Mouse (Mus musculus) natural killer cell, adult 2 months (primary cell): ENCODE results near the gene Btg1.
A peak's percentile ranks its signal among the peaks of the same experiment; 100 is the strongest.

Source experiments
- DNase-seq, 2 experiments: peaks; one replicate each; pipeline ENCODE4 v3.0.0; 2022; ENCODE audit warnings: low spot score in 2 of 2

Btg1 gene

DNA sequence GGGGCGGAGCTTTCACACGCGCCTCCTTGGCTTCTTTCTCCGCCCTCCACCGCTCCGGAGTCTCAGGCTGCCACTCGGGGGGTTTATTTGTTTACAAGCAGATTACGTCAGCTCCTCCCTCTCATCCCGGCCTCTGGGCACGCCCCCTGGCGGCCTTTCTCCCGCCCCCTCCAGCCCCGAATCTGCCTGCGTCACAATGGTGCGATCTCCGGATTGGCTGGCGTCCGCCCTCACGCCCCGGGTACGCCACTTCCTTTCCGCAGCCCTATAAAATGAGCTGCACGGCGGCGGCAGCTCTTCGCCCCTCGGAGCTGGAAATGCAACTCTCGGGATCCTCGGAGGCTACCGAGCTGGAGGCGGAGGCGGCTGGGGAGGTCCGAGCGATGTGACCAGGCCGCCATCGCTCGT lies at the start of gene Btg1:
Btg1 (plus strand) TSS at position 298 of the 408 bp plus-strand sequence.
- DNase-seq: peak; percentile 100

DNA sequence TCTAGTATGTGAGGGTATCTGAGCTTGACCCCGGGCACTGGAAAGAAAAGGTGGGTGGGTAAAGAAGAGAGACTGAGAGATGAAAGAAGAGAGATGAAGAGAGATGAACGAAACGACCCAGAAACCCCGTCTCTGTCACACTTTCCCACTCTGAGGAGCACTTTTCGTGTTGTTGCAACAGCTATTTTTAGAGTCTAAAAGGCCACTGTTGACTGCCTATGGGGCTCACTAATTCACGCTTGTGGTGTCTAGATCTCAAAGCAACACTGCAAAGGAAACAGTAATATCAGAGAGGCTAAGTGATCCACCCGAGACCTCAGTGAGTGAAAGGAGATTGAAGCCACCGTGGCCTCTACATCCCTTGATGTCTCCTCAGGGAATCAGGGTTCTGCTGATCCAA lies 47.3 kb upstream of the Btg1 start:
- no peak for DNase-seq

DNA sequence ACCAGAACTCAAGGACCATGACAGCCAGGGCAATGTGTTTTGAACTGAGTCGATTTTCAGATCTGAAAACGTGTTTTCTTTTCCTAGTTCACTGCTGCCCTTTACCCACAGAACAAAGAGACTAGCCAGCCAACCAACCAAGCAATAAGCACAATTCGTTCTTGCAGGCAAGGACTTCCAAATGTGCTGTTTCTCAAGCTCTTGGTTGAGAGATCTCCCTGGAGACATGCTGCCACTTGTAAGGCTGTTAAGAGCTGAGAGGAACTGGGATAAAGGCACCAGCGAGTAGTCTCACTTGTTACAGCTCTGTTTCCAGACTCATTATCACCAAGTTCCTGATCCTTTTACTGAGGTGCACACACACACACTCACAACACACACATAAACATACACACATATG lies 45.6 kb upstream of the Btg1 start:
- no peak for DNase-seq

DNA sequence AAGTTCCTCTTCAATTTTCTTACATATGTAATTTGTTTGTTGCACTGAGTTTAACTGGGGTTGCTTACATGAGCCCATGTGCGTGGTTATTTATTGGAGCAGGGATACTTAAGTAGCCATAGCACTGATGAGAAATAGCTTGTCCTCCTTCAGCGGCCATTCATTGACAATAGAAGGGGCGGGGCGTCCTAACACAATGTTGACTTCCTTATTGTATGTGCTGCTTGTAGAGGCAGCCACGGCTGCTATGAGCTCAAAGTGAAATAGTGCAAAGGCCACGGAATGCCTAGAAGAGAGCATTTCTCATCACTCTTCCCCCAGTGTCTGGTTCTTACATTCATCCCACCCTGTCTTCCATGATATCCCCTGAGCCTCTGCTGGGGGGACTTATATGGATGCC lies 42.0 kb upstream of the Btg1 start:
- no peak for DNase-seq

DNA sequence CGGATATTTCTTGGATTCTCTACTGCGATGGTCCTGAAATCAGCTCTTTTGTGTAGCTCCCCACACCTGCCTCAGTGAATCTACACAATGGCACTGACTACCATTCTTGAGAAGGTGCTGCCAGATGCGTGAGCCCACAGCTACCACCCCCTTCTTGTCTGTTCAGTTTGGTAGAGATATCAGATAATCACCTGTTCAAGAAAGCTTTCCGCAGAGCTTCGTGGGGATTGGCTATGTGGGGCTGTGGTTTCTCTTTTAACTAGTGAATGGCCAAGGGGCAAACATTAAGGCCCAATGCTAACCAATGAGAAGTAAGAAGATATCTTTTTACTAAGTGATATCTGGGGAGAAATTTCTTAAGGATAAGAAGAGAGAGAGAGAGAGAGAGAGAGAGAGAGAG lies 41.5 kb upstream of the Btg1 start:
- no peak for DNase-seq

DNA sequence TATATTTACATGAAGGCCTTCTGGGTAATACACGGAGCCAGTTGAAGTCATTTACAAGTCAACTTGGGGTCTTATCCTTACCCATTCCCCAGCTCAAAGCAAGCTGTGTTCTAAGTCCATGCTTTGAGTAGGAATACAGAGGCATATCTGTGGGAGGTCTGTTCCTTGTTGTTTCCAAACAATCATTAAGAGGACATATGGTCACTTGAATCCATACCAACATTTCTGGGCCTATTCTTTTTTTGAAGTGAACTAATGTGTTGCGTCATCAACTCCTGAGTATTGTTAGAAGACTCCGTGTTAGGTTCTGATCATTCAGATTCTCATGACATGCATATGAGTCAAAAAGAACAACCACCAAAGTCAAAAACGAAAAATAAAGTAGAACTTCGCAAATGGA lies 37.9 kb upstream of the Btg1 start:
- no peak for DNase-seq

DNA sequence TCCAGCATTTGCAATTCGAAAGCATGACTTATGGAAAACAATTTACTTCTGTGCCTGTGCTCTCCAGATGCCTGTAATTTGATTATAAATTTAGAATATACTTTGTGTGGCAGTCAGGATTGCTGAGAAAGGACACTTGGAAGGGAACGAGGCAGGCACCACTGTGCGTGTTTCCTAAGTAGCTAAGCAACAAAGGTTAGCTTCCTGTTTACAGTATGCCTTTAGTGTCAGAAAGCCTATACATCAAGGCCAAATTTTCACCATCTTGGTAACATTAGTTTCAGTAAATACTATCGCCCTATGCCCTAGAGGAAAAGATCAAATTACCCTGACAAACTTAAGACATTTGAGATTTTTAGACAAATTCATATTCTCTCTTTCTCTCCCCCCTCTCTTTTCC lies 37.4 kb upstream of the Btg1 start:
- DNase-seq: no peak

DNA sequence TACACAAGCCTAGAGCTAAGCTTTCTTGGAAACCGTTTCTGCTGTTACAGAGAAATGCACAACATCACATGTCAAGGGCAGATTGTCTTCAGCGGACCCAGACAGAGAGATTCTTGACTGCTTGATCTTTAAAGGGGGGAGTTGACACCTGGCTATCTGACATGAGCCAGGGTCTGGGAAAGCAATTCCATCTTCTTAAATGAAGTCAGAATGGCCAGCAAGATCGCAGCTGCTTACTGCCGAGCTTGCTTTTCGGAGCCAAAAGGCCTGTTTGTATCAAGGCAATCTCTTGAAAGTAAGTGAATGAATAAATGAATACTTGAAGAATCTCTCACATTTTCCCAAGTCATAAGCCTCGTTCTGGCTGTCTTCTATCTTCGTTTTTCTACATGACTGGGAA lies 36.6 kb upstream of the Btg1 start:
- DNase-seq: no peak

DNA sequence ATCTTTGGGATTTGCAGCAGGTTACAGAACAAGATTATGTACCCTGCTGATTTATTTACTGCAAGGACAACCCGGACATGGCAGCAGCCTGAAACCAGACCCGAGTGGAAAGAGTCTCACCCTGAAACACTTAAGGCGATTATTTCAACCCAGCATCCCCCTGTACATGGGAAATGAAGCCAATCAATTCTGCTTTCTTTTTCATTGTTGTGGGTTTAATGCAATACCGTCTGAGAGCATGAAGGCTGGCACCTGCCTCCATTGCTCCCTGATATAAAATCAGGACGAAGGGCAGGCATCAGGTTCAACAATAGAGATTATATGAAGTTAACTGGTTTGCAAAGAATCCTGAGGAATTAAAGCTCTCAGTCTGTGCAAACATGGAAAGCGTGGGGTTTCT lies 35.6 kb upstream of the Btg1 start:
- DNase-seq: no peak

DNA sequence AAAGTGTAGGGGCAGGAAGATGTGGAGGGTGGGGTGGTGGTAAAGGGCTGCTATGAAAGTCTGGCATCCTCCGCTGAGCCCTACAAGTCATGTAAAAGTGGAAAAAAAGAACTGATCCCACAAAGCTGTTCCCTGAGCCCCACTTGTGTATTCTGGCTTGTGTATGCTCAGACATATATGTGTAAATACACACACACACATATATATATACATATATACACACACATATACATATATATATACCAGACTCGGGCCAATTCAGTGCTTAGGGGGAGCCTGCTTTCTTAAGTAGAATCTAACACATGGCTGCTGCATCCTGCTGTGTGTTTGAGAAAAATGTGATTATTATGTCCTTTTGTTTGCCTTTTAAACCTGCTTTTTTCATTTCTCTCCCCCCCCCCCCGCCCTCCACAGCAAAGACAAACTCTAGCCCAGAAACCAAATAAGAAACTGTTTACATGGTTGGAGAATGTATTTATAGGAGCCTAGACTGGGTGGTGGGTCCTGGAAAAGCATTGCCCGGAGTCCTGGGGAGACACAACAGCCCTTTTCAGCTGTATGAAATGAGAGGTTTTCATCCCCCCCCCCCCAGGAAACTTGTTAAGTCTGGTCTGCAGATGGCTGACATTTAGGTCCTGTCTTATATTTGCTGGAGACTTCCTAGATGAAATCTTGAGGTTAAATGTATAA lies 30.5 kb upstream of the Btg1 start:
- DNase-seq: no peak

DNA sequence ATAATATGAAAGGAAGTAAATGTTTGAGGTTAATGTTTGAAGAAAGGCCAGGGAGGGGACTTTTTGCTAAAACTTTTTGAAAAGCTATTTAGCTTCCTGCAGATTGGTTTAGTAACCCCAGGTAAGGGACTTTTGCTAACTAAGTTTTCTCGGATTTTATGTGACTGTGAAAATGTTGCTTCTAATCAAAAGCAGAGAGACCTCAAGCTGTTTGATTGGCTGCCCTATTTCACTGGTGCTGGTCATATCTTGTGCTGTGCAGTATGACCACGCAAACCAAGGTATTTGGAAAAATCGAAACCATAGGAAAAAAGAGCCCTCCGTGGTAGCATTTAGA lies 30.0 kb upstream of the Btg1 start:
- peak in 1 of 2 experiments; percentile 19 for DNase-seq

DNA sequence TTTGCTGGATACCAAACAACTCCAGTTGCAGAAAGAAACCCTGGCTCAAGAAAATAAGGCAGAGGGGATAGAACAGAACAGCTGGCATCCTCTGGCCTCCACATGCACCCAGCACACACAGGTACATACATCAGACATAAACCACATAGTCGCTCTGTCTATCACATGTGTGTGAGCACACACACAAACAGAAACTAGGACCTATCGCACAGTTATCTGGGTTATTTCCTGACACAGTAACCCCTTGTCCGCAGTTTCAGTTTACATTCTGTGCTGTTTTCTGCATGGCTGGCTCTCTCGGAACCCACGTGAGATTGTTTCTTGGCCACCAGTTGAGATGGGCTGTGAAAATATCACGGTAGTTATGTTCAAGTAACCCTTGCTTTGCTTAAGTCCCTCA lies 28.6 kb upstream of the Btg1 start:
- peak; percentile 47 to 52 for DNase-seq

DNA sequence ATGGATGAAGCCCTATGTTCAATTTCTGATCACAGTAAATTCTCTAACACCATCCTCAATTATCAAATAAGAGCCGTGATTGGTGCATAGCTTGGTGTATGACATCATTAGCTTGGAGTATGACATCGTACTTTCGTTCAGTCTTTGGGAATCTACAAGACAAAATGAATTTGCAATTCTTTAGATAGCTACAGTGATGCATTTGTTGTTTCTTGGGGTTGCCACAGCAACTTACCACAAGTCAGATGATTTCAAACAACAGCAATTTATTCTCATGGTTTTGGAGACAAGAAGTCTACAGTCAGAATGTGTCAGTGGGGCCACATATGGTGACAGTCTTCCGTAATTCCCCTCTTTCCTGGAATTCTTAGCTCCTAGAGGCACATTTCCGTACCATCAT lies 27.0 kb upstream of the Btg1 start:
- peak; percentile 33 to 38 for DNase-seq

DNA sequence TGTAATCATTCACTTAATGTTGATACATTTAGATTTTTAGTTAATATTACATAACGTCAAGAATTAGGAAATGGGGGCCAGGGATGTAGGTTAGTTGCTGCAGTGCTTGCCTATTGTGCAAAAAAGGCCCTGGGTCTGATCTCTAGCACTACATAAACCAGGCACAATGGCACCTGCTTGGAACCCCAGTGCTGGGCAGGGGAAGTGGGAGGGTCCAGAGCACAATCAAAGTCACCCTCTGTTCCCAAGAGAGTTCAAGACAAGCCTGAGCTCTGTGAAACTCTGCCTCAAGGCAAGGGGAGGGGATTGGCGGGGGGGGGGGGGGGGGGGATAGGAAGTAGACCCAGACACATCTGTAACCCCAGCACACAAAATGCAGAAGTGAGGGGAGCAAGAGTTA lies 24.7 kb upstream of the Btg1 start:
- DNase-seq: no peak

DNA sequence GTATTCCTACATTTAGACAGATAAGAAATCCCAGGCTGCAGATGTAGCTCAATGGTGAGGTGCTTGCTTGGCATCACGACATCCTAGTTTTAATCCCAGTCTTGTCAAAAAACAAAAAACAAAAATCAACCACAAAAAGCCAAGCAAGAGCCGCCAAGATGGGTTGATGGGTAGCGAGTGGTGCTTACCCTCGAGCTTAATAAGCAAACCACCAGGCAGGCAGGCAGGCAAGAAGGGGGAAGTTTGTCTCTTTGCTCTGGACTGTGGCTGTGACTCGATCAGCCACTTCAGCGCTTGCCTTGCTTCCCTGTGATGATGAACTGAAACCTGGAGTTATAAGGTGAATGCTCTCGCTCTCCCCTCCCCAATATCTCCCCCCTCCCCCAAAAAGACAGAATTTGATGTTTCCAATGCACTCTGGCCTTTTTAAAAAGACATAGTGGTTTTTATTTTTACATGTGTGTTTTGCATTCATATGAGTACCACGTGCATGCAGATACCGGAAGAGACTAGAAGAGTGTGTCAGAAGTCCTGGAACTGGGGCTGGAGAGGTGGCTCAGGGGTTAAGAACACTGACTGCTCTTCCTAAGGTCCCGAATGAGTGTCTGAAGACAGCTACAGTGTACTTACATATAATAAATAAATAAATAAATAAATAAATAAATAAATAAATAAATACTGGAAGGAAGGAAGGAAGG lies 21.2 kb upstream of the Btg1 start:
- DNase-seq: peak in 1 of 2 experiments; percentile 45

DNA sequence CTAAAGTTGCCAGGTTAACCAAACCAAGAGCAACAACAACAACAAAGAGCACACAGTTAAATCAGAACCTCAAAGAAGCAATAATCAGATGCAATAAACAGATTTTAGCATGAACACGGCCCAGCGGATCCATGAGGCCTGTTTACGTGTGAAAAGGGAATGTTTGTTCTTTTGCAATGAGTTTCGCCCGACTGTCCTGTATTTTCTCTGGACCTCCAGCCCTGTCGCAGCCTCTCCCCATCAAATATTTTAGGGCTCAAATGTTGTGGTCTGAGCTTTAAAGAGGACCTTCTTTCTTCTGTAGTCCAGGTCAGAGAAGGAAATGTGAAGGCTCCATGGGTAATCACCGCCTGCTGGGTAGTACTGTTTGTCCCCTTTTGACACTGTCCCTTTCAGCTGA lies 20.4 kb upstream of the Btg1 start:
- DNase-seq: no peak

DNA sequence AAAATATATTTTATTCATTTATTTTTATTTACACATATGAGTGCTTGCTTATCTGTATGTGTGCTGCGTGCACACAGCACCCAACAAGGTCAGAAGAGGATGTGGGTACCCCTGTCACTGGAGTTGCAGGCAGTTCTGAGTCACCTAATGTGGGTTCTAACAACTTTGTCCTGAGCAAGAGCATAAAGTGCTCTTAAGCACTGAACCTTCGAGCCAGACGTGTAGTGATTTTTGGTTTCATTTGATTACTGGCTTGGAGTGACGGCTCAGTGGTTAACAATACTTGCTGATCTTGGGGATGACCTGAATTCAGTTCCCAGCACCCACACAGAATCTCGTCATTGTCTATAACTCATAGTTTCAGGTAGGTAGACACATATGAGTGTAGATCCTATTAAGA lies 17.2 kb upstream of the Btg1 start:
- DNase-seq: peak; percentile 42 to 45

DNA sequence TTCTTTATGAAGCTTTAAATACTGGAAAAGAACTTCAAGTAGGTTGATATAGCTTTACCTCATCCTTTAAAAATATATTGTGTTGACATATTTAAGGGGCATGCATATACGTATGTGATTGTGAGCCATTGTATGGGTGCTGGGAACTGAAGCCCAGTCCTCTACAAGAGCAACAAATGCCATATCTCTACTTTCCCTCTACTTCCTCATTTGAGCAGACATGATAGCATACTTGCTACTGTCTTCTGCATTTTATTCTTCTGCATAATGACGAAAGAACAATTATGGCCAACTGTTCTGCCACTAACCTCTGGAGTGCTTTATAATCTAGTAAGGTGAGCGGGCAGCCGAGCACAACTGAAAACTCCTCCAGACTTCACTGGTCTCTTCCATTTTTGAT lies 15.1 kb upstream of the Btg1 start:
- no peak for DNase-seq

DNA sequence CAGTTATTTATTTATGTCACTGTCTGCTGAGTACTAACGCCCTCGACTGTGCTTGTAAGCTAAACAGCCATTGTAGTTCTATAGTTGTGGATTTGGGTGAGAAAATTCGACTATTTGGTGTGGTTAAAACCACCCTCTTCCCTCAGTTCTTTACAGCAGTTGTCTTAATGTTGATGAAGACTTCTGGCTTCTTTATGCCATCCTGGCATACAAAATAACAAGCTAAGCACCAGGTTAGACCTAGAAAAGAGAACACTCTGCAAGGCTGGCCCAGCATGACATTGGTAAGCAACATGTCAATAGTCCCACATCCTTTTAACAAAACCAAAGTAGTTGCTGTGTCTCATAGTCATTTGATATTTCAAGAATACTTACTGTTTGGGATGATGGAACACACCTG lies 14.5 kb upstream of the Btg1 start:
- no peak for DNase-seq

DNA sequence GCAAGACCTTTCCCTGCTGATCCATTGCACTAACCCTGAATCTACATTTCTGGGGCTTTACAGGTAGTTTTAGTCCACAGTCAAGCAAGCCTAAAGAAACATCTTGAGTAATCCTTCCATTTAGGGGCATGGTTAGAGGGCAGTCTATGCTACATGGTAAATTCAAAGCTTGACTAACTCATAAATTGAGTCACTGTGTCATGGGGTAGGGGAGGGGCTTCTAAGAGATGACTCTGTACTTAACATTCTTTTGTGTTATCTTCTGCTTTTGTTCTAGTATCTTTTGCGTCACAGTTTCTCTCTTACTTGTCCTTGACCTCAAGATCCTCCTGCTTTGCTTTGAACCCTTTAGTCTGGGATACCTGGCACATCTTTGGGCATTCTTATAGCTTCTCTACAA lies 11.6 kb upstream of the Btg1 start:
- DNase-seq: no peak

DNA sequence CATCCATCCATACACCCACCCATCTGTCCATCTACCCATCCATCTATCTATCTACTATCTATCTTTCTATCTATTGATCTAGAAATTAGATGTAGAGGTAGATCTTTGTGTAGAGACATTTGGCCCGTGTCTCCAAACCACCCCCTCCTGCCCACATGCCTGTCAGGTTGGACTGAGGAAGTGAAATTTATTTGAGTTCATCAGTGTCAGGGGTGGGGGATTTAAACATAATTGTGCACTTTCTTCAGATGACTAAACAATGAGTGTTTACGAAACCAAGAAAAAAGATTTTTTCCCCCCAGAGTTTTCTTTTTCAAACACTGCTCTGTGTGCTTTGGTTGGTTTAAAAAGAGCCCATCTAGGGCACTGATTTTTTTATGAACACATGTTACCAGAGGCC lies 10.9 kb upstream of the Btg1 start:
- peak in 1 of 2 experiments; percentile 31 for DNase-seq

DNA sequence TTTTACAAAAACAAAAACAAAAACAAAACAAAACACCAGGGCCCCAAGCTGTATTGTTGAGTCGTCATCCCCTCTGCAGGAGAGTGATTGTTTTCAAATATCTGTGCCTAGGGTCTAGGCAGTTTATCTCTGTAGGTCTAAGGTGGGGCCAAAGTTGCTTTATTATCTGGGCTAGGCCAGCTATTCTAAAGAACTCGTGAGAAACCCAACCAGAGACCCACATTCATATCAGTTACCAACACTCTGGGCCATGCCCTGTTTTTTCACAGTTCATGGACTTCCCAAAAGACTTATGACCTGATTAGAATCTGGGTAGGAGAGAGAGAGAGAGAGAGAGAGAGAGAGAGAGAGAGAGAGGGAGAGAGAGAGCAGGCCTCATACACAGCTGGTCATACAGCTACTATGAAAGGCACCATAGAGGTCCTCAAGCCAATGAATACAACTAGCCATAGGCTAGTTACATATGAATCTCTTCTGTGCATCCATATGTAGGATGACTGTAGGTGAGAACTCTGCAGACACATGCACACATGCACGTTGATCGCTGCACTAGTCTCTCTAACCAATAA lies 9.1 kb upstream of the Btg1 start:
- DNase-seq: no peak
